ENCODE assay signal across 22 mouse cellular contexts in genomic region chr2:125790242-125790641, GRCm38 (mm10).
"Had no signal": no experiment of that assay in that cellular context is flagged by ENCODE, and none has a peak within 500 bp of the region (broad histone marks: within the 10 kb centered on the region; RNA-seq: fewer than 3 reads in every experiment).

No protein-coding gene starts in this region.

- H3K36me3 ChIP-seq: heart, embryonic 10.5 days; heart, embryonic 12.5 days; hindbrain, embryonic 10.5 days; hindbrain, embryonic 12.5 days; limb, embryonic 10.5 days; limb, embryonic 12.5 days; liver, embryonic 12.5 days had no signal

- H3K9ac ChIP-seq: heart, embryonic 12.5 days; hindbrain, embryonic 12.5 days; hindbrain, embryonic 14.5 days; limb, embryonic 12.5 days; liver, embryonic 12.5 days; liver, embryonic 14.5 days had no signal

- H3K27me3 ChIP-seq: heart, embryonic 12.5 days; hindbrain, embryonic 12.5 days; limb, embryonic 12.5 days had no signal

- H3K4me1 ChIP-seq: hindbrain, embryonic 12.5 days; limb, embryonic 12.5 days had no signal

- DNase-seq: gastrocnemius, adult 2 months; gastrocnemius, postnatal 10 days; gastrocnemius, postnatal 25 days; heart, adult 18-20 months; heart, postnatal 10 days; heart, postnatal 4 days; kidney, adult 11 months; kidney, adult 8-10 months; kidney, postnatal 10 days; kidney, postnatal 25 days; liver had no signal

- H3K9me3 ChIP-seq: heart, embryonic 10.5 days; heart, embryonic 12.5 days; hindbrain, embryonic 10.5 days; hindbrain, embryonic 12.5 days; limb, embryonic 10.5 days; limb, embryonic 12.5 days; liver, embryonic 12.5 days had no signal

- H3K27ac ChIP-seq: gastrocnemius, adult 2 months; heart, embryonic 10.5 days; hindbrain, embryonic 10.5 days; hindbrain, embryonic 12.5 days; hindbrain, embryonic 14.5 days; layer of hippocampus, adult 2 months; left cerebral cortex, adult 2 months; limb, embryonic 10.5 days; limb, embryonic 12.5 days; liver, embryonic 12.5 days; liver, embryonic 14.5 days had no signal

- H3K4me2 ChIP-seq: heart, embryonic 12.5 days; hindbrain, embryonic 12.5 days; hindbrain, embryonic 14.5 days; limb, embryonic 12.5 days; liver, embryonic 12.5 days had no signal

- H3K4me3 ChIP-seq: gastrocnemius, adult 2 months; heart, embryonic 10.5 days; heart, embryonic 12.5 days; hindbrain, embryonic 10.5 days; hindbrain, embryonic 12.5 days; layer of hippocampus, adult 2 months; left cerebral cortex, adult 2 months; limb, embryonic 10.5 days; limb, embryonic 12.5 days; liver, embryonic 12.5 days had no signal
